Mouse (Mus musculus) MEL (cell line): ENCODE measurements around the gene Mettl26.

Experiments
- CTCF ChIP-seq, 3 experiments: IDR thresholded peaks in 2 of 3; conservative IDR thresholded peaks in 1 of 3; 2 replicates each; pipeline ENCODE4 v1.5.1; 2011 to 2012; ENCODE audit warnings: low read length in 3 of 3, low read depth in 2 of 3, mild to moderate bottlenecking in 2 of 3, improper control_type of control experiment in 1 of 3, inconsistent platforms in 1 of 3, mixed read lengths in 1 of 3, moderate library complexity in 1 of 3; ENCODE audit not compliant: control insufficient read depth in 1 of 3, insufficient read depth in 1 of 3, poor library complexity in 1 of 3, severe bottlenecking in 1 of 3
- EP300 ChIP-seq, 2 experiments: IDR thresholded peaks; 2 replicates each; pipeline ENCODE4 v1.6.1; 2011; ENCODE audit warnings: improper control_type of control experiment in 2 of 2, low read length in 2 of 2, low read depth in 1 of 2, mild to moderate bottlenecking in 1 of 2
- GABPA ChIP-seq: IDR thresholded peaks from 2 replicates; pipeline ENCODE4 v1.6.1; 2012; ENCODE audit warnings: low read depth, mild to moderate bottlenecking, inconsistent platforms, low read length, improper control_type of control experiment, moderate library complexity
- MAFK ChIP-seq: IDR thresholded peaks from 2 replicates; pipeline ENCODE4 v1.6.1; 2011; ENCODE audit warnings: low read depth, mild to moderate bottlenecking, low read length, improper control_type of control experiment, borderline replicate concordance
- MAZ ChIP-seq: IDR thresholded peaks from 2 replicates; pipeline ENCODE4 v1.6.1; 2012; ENCODE audit warnings: low read depth, mild to moderate bottlenecking, inconsistent platforms, low read length, improper control_type of control experiment
- MYB ChIP-seq: IDR thresholded peaks from 2 replicates; pipeline ENCODE4 v1.6.1; 2011; ENCODE audit warnings: mild to moderate bottlenecking, low read depth, low read length, improper control_type of control experiment
- POLR2A ChIP-seq, 2 experiments: IDR thresholded peaks; 2 replicates each; pipeline ENCODE4 v1.6.1; 2011 to 2012; ENCODE audit warnings: low read length in 2 of 2, mild to moderate bottlenecking in 2 of 2, control low read depth in 1 of 2, improper control_type of control experiment in 1 of 2, low read depth in 1 of 2, moderate library complexity in 1 of 2; ENCODE audit not compliant: control insufficient read depth in 1 of 2, insufficient read depth in 1 of 2, poor library complexity in 1 of 2
- RCOR1 ChIP-seq: IDR thresholded peaks from 2 replicates; pipeline ENCODE4 v1.6.1; 2012; ENCODE audit warnings: low read depth, mild to moderate bottlenecking, inconsistent platforms, low read length, improper control_type of control experiment
- ZNF384 ChIP-seq: IDR thresholded peaks from 2 replicates; pipeline ENCODE4 v1.6.1; 2012; ENCODE audit warnings: low read depth, mild to moderate bottlenecking, inconsistent platforms, low read length, improper control_type of control experiment

DNA sequence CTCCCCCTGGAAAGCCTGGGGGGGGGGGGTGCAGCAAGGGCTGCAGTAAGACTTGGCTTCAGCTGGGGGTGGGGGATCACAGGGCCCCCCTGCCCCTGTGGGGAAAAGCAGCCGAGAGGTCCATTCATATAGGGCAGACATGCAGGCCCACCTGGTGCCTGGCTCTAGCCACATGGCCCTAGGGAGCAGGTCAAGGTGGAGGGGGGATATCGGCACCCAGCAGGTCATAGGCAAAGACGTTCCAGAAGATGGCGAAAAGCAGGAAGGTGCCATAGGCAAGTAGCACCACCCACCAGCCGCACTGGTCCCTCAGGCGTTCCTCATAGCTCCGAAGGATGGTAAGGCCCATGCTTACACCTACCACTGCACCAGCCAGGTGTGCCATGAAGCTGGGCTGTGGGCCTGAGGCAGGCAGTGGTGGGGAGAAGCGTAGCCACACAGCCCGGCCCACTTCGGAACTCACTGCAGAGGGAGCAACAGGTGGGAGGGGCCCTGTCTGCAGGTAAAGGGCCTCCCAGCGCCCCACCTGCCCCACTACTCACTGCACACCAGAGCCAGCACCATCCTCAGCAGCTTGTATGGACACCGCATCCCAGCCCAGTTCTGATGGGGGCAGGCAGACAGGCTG lies 40.2 kb upstream of the Mettl26 start:
- TF ChIP-seq GABPA, result no peak
- no peak for TF ChIP-seq EP300 (IDR thresholded peaks at IDR 0.05; ENCODE audit: low read depth in 1 of 2, low read length in 2 of 2)
- TF ChIP-seq CTCF (IDR thresholded peaks at IDR 0.05 in 2 of 3, conservative IDR thresholded peaks at IDR 0.05 in 1 of 3; ENCODE audit: control insufficient read depth in 1 of 3, insufficient read depth in 1 of 3, low read depth in 2 of 3, low read length in 3 of 3, poor library complexity in 1 of 3, severe bottlenecking in 1 of 3), result no peak
- TF ChIP-seq POLR2A (IDR thresholded peaks at IDR 0.05; ENCODE audit: control insufficient read depth in 1 of 2, insufficient read depth in 1 of 2, low read depth in 1 of 2, low read length in 2 of 2, poor library complexity in 1 of 2), result no peak; a peak in 1 of 4 replicates
- TF ChIP-seq RCOR1, result no peak
- no peak for TF ChIP-seq ZNF384
- no peak for TF ChIP-seq MAZ
- TF ChIP-seq MYB, result no peak
- TF ChIP-seq MAFK, result no peak
